In genomic region chr4:45296662-45297564, GRCm38 (mm10) we compare ENCODE assay signal across 7 mouse cellular contexts. TPM values are rescaled to one million over a fixed set of nuclear protein-coding genes. Genes with fewer than 3 reads are reported as not detected.
DNase-seq lines count a peak whose midpoint lies in the region; ATAC-seq lines count a peak whose summit lies in the region.

Trmt10b (plus strand) TSS chr4:45297127.

- H3K36me3 ChIP-seq in megakaryocyte, embryonic 14.5 days (replicated peaks; ENCODE audit: low read length), result peaks cover 15% of the 10 kb centered on the region

- H3K27me3 ChIP-seq in megakaryocyte, embryonic 14.5 days (replicated peaks), result no peaks in the 10 kb centered on the region

- H3K4me3 ChIP-seq in megakaryocyte, embryonic 14.5 days (replicated peaks), result peak within 1 kb of the TSS; percentile 98

- no peaks in the 10 kb centered on the region for H3K9me3 ChIP-seq in megakaryocyte, embryonic 14.5 days

- peak; percentile 100 for ATAC-seq in inflammation-experienced regulatory T-cells, adult 6 months

- peaks cover 15% of the 10 kb centered on the region for H3K4me1 ChIP-seq in megakaryocyte, embryonic 14.5 days

- DNase-seq in adrenal gland, adult (ENCODE audit: inconsistent age in 2 of 2, low spot score in 1 of 2), result peak; percentile 66 to 87
- DNase-seq in cerebellum, postnatal 36 days, result peak; percentile 78
- DNase-seq in gastrocnemius, adult 18-20 months (ENCODE audit: low spot score), result peak; percentile 77
- peak; percentile 51 to 75 for DNase-seq in left cerebral cortex, adult 9 months (ENCODE audit: low spot score in 2 of 2)
- DNase-seq in right cerebral cortex, postnatal 4 days, result peak; percentile 60

RNA-seq across cellular contexts. Expression of gene Trmt10b, which starts in this region (rescaled TPM):
- total RNA-seq in gastrocnemius, adult 18-20 months (2021), result 1 to 10 TPM; 5.8 to 6.0 TPM
- 10 to 100 TPM; 17.4 to 20.7 (median 20.1) TPM for polyA plus RNA-seq in inflammation-experienced regulatory T-cells, adult 6 months (2017; shearing (Covaris generic))
- 1.1 TPM in 1 of 2 replicates, not detected in the other for polyA plus RNA-seq in megakaryocyte, embryonic 14.5 days (2012; ENCODE audit: insufficient read depth, low replicate concordance)

Comparison
In these comparisons a context has a peak if more than half of its experiments do, and no peak if none do; other contexts are left out.
1. Peak in every context shown above with its lines: DNase-seq, ATAC-seq and H3K4me3 ChIP-seq.